Mouse (Mus musculus) fat pad, adult 2 months (tissue): ENCODE results near the gene Prps2.
"Not testable (repeated sequence)": the region's sequence is repeated elsewhere in the genome, so short reads cannot be mapped to it uniquely, and the experiment has no call there.

Experiments used
- DNase-seq: peaks from one replicate; pipeline ENCODE4 v3.0.0-alpha.2; 2011; ENCODE audit warnings: low read depth, low spot score; ENCODE audit errors: extremely low read depth

The Prps2 gene

GRCm38 (mm10) chrX:167328519-167328918 is 54.0 kb downstream of the Prps2 start:
- DNase-seq, result no peak

- no peak for DNase-seq
Measured at GRCm38 (mm10) chrX:167323742-167324141, 58.8 kb downstream of the Prps2 start.

- no peak for DNase-seq
Measured at GRCm38 (mm10) chrX:167321233-167321806, 61.2 kb downstream of the Prps2 start.

GRCm38 (mm10) chrX:167318819-167319396 is 63.6 kb downstream of the Prps2 start:
- no peak for DNase-seq

- no peak for DNase-seq
Measured at GRCm38 (mm10) chrX:167315766-167316165, 66.8 kb downstream of the Prps2 start.

- DNase-seq, result no peak
Measured at GRCm38 (mm10) chrX:167315093-167315726, 67.3 kb downstream of the Prps2 start.

GRCm38 (mm10) chrX:167302061-167302460 is 80.5 kb downstream of the Prps2 start:
- not testable (repeated sequence) for DNase-seq
